Mouse (Mus musculus) lung, postnatal 0 days (tissue): ENCODE measurements around the gene Itgb2l.

ENCODE experiments used
- CTCF ChIP-seq: IDR thresholded peaks from 2 replicates; pipeline ENCODE4 v1.5.1; 2016; ENCODE audit warnings: antibody characterized with exemption, mild to moderate bottlenecking
- EP300 ChIP-seq: IDR thresholded peaks from 2 replicates; pipeline ENCODE4 v1.6.1; 2016; ENCODE audit warnings: antibody characterized with exemption, mild to moderate bottlenecking, control low read depth

DNA sequence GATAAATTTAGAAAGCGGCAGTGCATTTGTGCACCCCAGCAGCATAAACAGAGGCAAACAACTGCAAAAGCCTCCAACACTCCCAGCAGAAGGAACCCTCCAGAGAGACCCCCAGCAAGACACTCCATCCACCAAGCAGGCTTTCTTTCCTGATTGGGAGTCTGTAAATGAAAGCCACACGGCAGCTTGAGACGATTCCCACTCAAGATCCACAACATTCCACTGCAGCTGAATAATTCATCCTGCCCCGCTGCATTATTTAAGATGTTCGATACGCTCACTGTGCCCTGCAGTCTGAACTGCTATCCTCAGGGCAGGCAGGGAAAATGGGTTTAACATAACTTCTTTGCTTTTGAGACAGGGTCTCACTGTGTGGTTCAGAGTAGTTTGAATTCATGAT is 41.1 kb downstream of the Itgb2l start:
- TF ChIP-seq CTCF (no peak), EP300 (no peak)
